Mouse (Mus musculus): ENCODE results near the gene Syngr1.

GRCm38 (mm10) chr15:80131421-80131820 lies 40.3 kb downstream of the Syngr1 start:
- TF ChIP-seq CTCF (IDR thresholded peaks at IDR 0.05; ENCODE audit: insufficient read depth, low read length) (no peak), POLR2A (IDR thresholded peaks at IDR 0.05; ENCODE audit: borderline replicate concordance, extremely low read depth, low read depth, low read length) (no peak)
